Comparison of ENCODE assay signal across 23 mouse cellular contexts in genomic region chr3:88068386-88068785, GRCm38 (mm10). TPM values are rescaled to one million over a fixed set of nuclear protein-coding genes. Genes with fewer than 3 reads are reported as not detected.
DNase-seq lines count a peak whose midpoint lies in the region; ATAC-seq and TF ChIP-seq lines count a peak whose summit lies in the region.
"Had no signal": no experiment of that assay in that cellular context is flagged by ENCODE, and none has a peak within 500 bp of the region (broad histone marks: within the 10 kb centered on the region; RNA-seq: fewer than 3 reads in every experiment).

No protein-coding gene starts in this region.

- H3K4me2 ChIP-seq in forebrain, embryonic 14.5 days (ENCODE audit: low read length) = no peak overlapping the region
- H3K4me2 ChIP-seq in forebrain, postnatal 0 days (ENCODE audit: low read depth) = no peak overlapping the region
- H3K4me2 ChIP-seq: hindbrain, embryonic 13.5 days; intestine, embryonic 15.5 days; limb, embryonic 15.5 days; lung, embryonic 15.5 days had no signal

- no peaks in the 10 kb centered on the region for H3K36me3 ChIP-seq in forebrain, embryonic 14.5 days (ENCODE audit: control insufficient read depth, insufficient read depth, low read length)
- no peaks in the 10 kb centered on the region for H3K36me3 ChIP-seq in forebrain, postnatal 0 days (ENCODE audit: insufficient read depth)
- H3K36me3 ChIP-seq: hindbrain, embryonic 13.5 days; intestine, embryonic 15.5 days; limb, embryonic 15.5 days; lung, embryonic 15.5 days had no signal

- no peak overlapping the region for H3K4me3 ChIP-seq in forebrain, embryonic 14.5 days (ENCODE audit: low read depth, low read length)
- no peak overlapping the region for H3K4me3 ChIP-seq in forebrain, postnatal 0 days (ENCODE audit: low read depth, low read length)
- H3K4me3 ChIP-seq in lung, adult 2 months (replicated peaks; ENCODE audit: extremely low read depth, low read depth, low read length) = no peak overlapping the region
- H3K4me3 ChIP-seq: hindbrain, embryonic 13.5 days; intestine, embryonic 15.5 days; limb, embryonic 15.5 days; lung, embryonic 15.5 days had no signal

- H3K27ac ChIP-seq in forebrain, embryonic 14.5 days (ENCODE audit: low read depth, low read length) = no peak overlapping the region
- no peak overlapping the region for H3K27ac ChIP-seq in forebrain, postnatal 0 days (ENCODE audit: low read depth, low read length)
- H3K27ac ChIP-seq: hindbrain, embryonic 13.5 days; intestine, embryonic 15.5 days; kidney, postnatal 0 days; limb, embryonic 15.5 days; lung, embryonic 15.5 days had no signal

- H3K9ac ChIP-seq in forebrain, embryonic 14.5 days (ENCODE audit: low read length) = no peak overlapping the region
- no peak overlapping the region for H3K9ac ChIP-seq in forebrain, postnatal 0 days
- H3K9ac ChIP-seq: hindbrain, embryonic 13.5 days; intestine, embryonic 15.5 days; limb, embryonic 15.5 days; lung, embryonic 15.5 days had no signal

- no peak for ATAC-seq in forebrain, embryonic 14.5 days
- ATAC-seq in forebrain, postnatal 0 days = no peak
- ATAC-seq: intestine, embryonic 15.5 days; midbrain, embryonic 16.5 days had no signal

- H3K27me3 ChIP-seq in forebrain, embryonic 14.5 days (replicated peaks; ENCODE audit: control insufficient read depth, insufficient read depth, low read length) = no peaks in the 10 kb centered on the region
- no peaks in the 10 kb centered on the region for H3K27me3 ChIP-seq in forebrain, postnatal 0 days (ENCODE audit: insufficient read depth, low read length)
- H3K27me3 ChIP-seq: lung, embryonic 15.5 days had no signal

- peak; percentile 49 for DNase-seq in forebrain, embryonic 14.5 days (ENCODE audit: low spot score)
- no peak for DNase-seq in forebrain, postnatal 0 days
- DNase-seq in retina, postnatal 1 day = peak; percentile 66
- DNase-seq in retina, embryonic 14.5 days (ENCODE audit: low spot score) = no peak
- DNase-seq in lung, adult 2 months = peak; percentile 55
- DNase-seq in lung, postnatal 4 days = peak; percentile 58 to 66
- no peak for DNase-seq in thymus, adult 18-20 months
- DNase-seq in left cerebral cortex, adult 9 months (ENCODE audit: low spot score in 2 of 2) = no peak
- DNase-seq: cerebellum, postnatal 25 days; gastrocnemius, postnatal 25 days; right cerebral cortex, postnatal 14 days; thymus, postnatal 14 days had no signal

- TF ChIP-seq POLR2A in lung, adult 2 months (IDR thresholded peaks at IDR 0.05; ENCODE audit: borderline replicate concordance, extremely low read depth, low read depth, low read length) = no peak

- WGBS in forebrain, embryonic 14.5 days = 13% methylated on average over 2 of the region's 2 CpGs
- WGBS in forebrain, postnatal 0 days = 16% methylated on average over 2 of the region's 2 CpGs
- 20% methylated on average over 2 of the region's 2 CpGs for WGBS in lung, adult 2 months

- TF ChIP-seq CTCF in forebrain, postnatal 0 days (IDR thresholded peaks at IDR 0.05; ENCODE audit: low read depth) = no peak
- TF ChIP-seq CTCF in lung, adult 2 months (IDR thresholded peaks at IDR 0.05; ENCODE audit: insufficient read depth, low read length) = no peak

- H3K9me3 ChIP-seq in forebrain, embryonic 14.5 days (replicated peaks; ENCODE audit: control insufficient read depth, low read length) = no peaks in the 10 kb centered on the region
- H3K9me3 ChIP-seq in forebrain, postnatal 0 days (ENCODE audit: low read length) = no peaks in the 10 kb centered on the region
- H3K9me3 ChIP-seq: hindbrain, embryonic 13.5 days; intestine, embryonic 15.5 days; limb, embryonic 15.5 days; lung, embryonic 15.5 days had no signal

- H3K4me1 ChIP-seq in forebrain, embryonic 14.5 days (ENCODE audit: control insufficient read depth, insufficient read depth, low read length) = no peaks in the 10 kb centered on the region
- no peaks in the 10 kb centered on the region for H3K4me1 ChIP-seq in forebrain, postnatal 0 days (ENCODE audit: insufficient read depth)
- H3K4me1 ChIP-seq in lung, adult 2 months (ENCODE audit: control insufficient read depth, insufficient read depth, low read length) = no peaks in the 10 kb centered on the region
- H3K4me1 ChIP-seq: hindbrain, embryonic 13.5 days; intestine, embryonic 15.5 days; limb, embryonic 15.5 days had no signal

RNA-seq across cellular contexts. Expression of gene Ttc24, which starts 9.7 kb away (rescaled TPM):
- not detected in 2 replicates for polyA plus RNA-seq in forebrain, embryonic 14.5 days (2014; fragmentation: Nextera tagmentation; extraction: Ambion mirVana)
- total RNA-seq in forebrain, postnatal 0 days (2014; rRNA removed) = 0.05 and 0.08 TPM in 2 replicates
- polyA plus RNA-seq in forebrain, postnatal 0 days (2015; fragmentation: Nextera tagmentation; extraction: Ambion mirVana) = not detected in 2 replicates
- not detected in 2 replicates for polyA plus RNA-seq in lung, adult 2 months (2012; rRNA removed)
- total RNA-seq: gastrocnemius, postnatal 25 days; layer of hippocampus, adult 8-10 months; left cerebral cortex, postnatal 10 days had no signal
- polyA plus RNA-seq: C2C12; heart, postnatal 0 days; hindbrain, embryonic 13.5 days; intestine, embryonic 15.5 days; kidney, postnatal 0 days; limb, embryonic 15.5 days; lung, embryonic 15.5 days; midbrain, embryonic 16.5 days; stomach, embryonic 16.5 days had no signal

RNA-seq across cellular contexts. Expression of gene Naxe, which starts 10.1 kb away (rescaled TPM):
- polyA plus RNA-seq in forebrain, embryonic 14.5 days (2014; fragmentation: Nextera tagmentation; extraction: Ambion mirVana) = 171 and 192 TPM in 2 replicates
- 78.9 and 81.6 TPM in 2 replicates for total RNA-seq in forebrain, postnatal 0 days (2014; rRNA removed)
- polyA plus RNA-seq in forebrain, postnatal 0 days (2015; fragmentation: Nextera tagmentation; extraction: Ambion mirVana) = 161 and 170 TPM in 2 replicates
- 90.5 and 117 TPM in 2 replicates for polyA plus RNA-seq in lung, adult 2 months (2012; rRNA removed)

RNA-seq across cellular contexts. Expression of gene Iqgap3, which starts 13.4 kb away (rescaled TPM):
- polyA plus RNA-seq in forebrain, embryonic 14.5 days (2014; fragmentation: Nextera tagmentation; extraction: Ambion mirVana) = 7.6 and 8.1 TPM in 2 replicates
- 3.1 and 6.8 TPM in 2 replicates for total RNA-seq in forebrain, postnatal 0 days (2014; rRNA removed)
- 1.6 and 2.0 TPM in 2 replicates for polyA plus RNA-seq in forebrain, postnatal 0 days (2015; fragmentation: Nextera tagmentation; extraction: Ambion mirVana)
- polyA plus RNA-seq in lung, adult 2 months (2012; rRNA removed) = 1.8 and 2.5 TPM in 2 replicates

RNA-seq across cellular contexts. Expression of gene Gpatch4, which starts 25.5 kb away (rescaled TPM):
- 22.9 and 25.2 TPM in 2 replicates for polyA plus RNA-seq in forebrain, embryonic 14.5 days (2014; fragmentation: Nextera tagmentation; extraction: Ambion mirVana)
- total RNA-seq in forebrain, postnatal 0 days (2014; rRNA removed) = 9.8 and 10.6 TPM in 2 replicates
- polyA plus RNA-seq in forebrain, postnatal 0 days (2015; fragmentation: Nextera tagmentation; extraction: Ambion mirVana) = 34.6 and 35.5 TPM in 2 replicates
- 5.7 and 7.2 TPM in 2 replicates for polyA plus RNA-seq in lung, adult 2 months (2012; rRNA removed)

RNA-seq across cellular contexts. Expression of gene Hapln2, which starts 41.0 kb away (rescaled TPM):
- polyA plus RNA-seq in forebrain, embryonic 14.5 days (2014; fragmentation: Nextera tagmentation; extraction: Ambion mirVana) = 0.52 TPM in 1 of 2 replicates, not detected in the other
- 0.38 and 0.92 TPM in 2 replicates for total RNA-seq in forebrain, postnatal 0 days (2014; rRNA removed)
- 0.31 and 0.69 TPM in 2 replicates for polyA plus RNA-seq in forebrain, postnatal 0 days (2015; fragmentation: Nextera tagmentation; extraction: Ambion mirVana)
- polyA plus RNA-seq in lung, adult 2 months (2012; rRNA removed) = 0.06 and 0.37 TPM in 2 replicates
- total RNA-seq: gastrocnemius, postnatal 25 days had no signal
- polyA plus RNA-seq: C2C12; intestine, embryonic 15.5 days; limb, embryonic 15.5 days had no signal

Comparison
In these comparisons a context has a peak if more than half of its experiments do, and no peak if none do; other contexts are left out.
1. DNase-seq: peak in forebrain, embryonic 14.5 days (single experiment), retina, postnatal 1 day (single experiment), lung, adult 2 months (single experiment) and lung, postnatal 4 days (2 of 2); none in forebrain, postnatal 0 days (single experiment), retina, embryonic 14.5 days (single experiment), thymus, adult 18-20 months (0 of 2) and left cerebral cortex, adult 9 months (0 of 2).